Mouse (Mus musculus): ENCODE data around the gene Gse1.

- TF ChIP-seq TAL1 (IDR thresholded peaks at IDR 0.05; ENCODE audit: low read length) (no peak), GATA1 (IDR thresholded peaks at IDR 0.05; ENCODE audit: low read length) (no peak)
Measured at GRCm38 (mm10) chr8:120507290-120507689, 279.0 kb downstream of the Gse1 start.
